Mouse (Mus musculus) kidney, postnatal 0 days (tissue): ENCODE data around the gene Gm20388. TPM values are rescaled to one million over a fixed set of nuclear protein-coding genes. Genes with fewer than 3 reads are reported as not detected.

ENCODE experiments used
- ATAC-seq: fragments of 200-750 bp; cut with Nextera tagmentation; replicated peaks from 2 replicates; pipeline ENCODE4 v1.8.0; 2017; ENCODE audit warnings: low read depth, moderate number of reproducible peaks, moderate TSS enrichment, moderate library complexity; ENCODE audit not compliant: low FRiP score
- DNase-seq: peaks from one replicate; pipeline ENCODE4 v3.0.0-alpha.2; 2016; ENCODE audit warnings: low spot score
- H3K27ac ChIP-seq: fragments of 300-500 bp; sonication (generic); 2 replicates; pipeline ENCODE4 v1.5.1; 2014; ENCODE audit warnings: mild to moderate bottlenecking
- H3K27me3 ChIP-seq: fragments of 300-500 bp; sonication (generic); 2 replicates; pipeline ENCODE4 v1.6.1; 2014; ENCODE audit warnings: low read length, mixed read lengths; ENCODE audit not compliant: insufficient read depth
- H3K36me3 ChIP-seq: fragments of 300-500 bp; sonication (generic); 2 replicates; pipeline ENCODE4 v1.6.1; 2014; ENCODE audit warnings: low read length, mixed read lengths; ENCODE audit not compliant: insufficient read depth
- H3K4me1 ChIP-seq: fragments of 300-500 bp; sonication (generic); replicated peaks from 2 replicates; pipeline ENCODE4 v1.6.1; 2014; ENCODE audit warnings: antibody characterized with exemption, low read length, mixed read lengths; ENCODE audit not compliant: insufficient read depth
- H3K4me2 ChIP-seq: fragments of 300-500 bp; sonication (generic); 2 replicates; pipeline ENCODE4 v1.6.1; 2014; ENCODE audit warnings: mild to moderate bottlenecking, low read length, moderate library complexity, mixed read lengths
- H3K4me3 ChIP-seq: fragments of 300-500 bp; sonication (generic); replicated peaks from 2 replicates; pipeline ENCODE4 v1.5.1; 2014; ENCODE audit warnings: low read depth, low read length
- H3K9ac ChIP-seq: fragments of 300-500 bp; sonication (generic); 2 replicates; pipeline ENCODE4 v1.6.1; 2014; ENCODE audit warnings: low read depth, low read length
- H3K9me3 ChIP-seq: fragments of 300-500 bp; sonication (generic); replicated peaks from 2 replicates; pipeline ENCODE4 v1.6.1; 2016; ENCODE audit warnings: low read length, inconsistent platforms, mixed read lengths
- CTCF ChIP-seq: IDR thresholded peaks from 2 replicates; pipeline ENCODE4 v1.5.1; 2016; ENCODE audit warnings: antibody characterized with exemption, low read depth, mild to moderate bottlenecking, moderate library complexity
- WGBS: fragments of 180-500 bp; shearing (Covaris S2); extraction: QIAGEN DNeasy Blood & Tissue Kit; methylation state at CpG from one replicate; pipeline ENCODE4 v1.1.7; 2014; 5-methylcytosine and 5-hydroxymethylcytosine counted together
- polyA plus RNA-seq: library from polyadenylated mRNA; unstranded; fragments of >200 nt; fragmentation: Nextera tagmentation; extraction: Ambion mirVana; gene quantifications from 2 replicates; pipeline ENCODE4 v1.2.1, GENCODE M21; 2015

The Gm20388 gene
- polyA plus RNA-seq, 1 experiment from 2014 or later = not detected

- Histone ChIP-seq H3K36me3 (no peaks in the 10 kb centered on the region), H3K4me2 (no peak overlapping the region), H3K4me1 (0 out of 2 replicates have a peak, but pooled peaks cover 4% of the 10 kb centered on the region), H3K27ac (no peak overlapping the region), H3K9me3 (no peaks in the 10 kb centered on the region), H3K27me3 (no peaks in the 10 kb centered on the region), H3K4me3 (no peak overlapping the region), H3K9ac (no peak overlapping the region)
- ATAC-seq = no peak
- TF ChIP-seq CTCF = no peak
- WGBS = 68% methylated on average over 13 of the region's 13 CpGs
- no peak for DNase-seq
These were observed 3844.1 kb downstream of the Gm20388 start for GRCm38 (mm10) chr8:123754538-123755431.

GRCm38 (mm10) chr8:123756901-123757300, 3846.3 kb downstream of the Gm20388 start:
- TF ChIP-seq CTCF = no peak
- no peaks in the 10 kb centered on the region for H3K36me3 ChIP-seq
- 0 out of 2 replicates have a peak, but pooled peaks cover 4% of the 10 kb centered on the region for H3K4me1 ChIP-seq
- H3K27ac ChIP-seq = no peak overlapping the region
- no peak for DNase-seq
- no peak overlapping the region for H3K4me2 ChIP-seq
- H3K9ac ChIP-seq = no peak overlapping the region
- WGBS = 66% methylated on average over 8 of the region's 8 CpGs
- no peak overlapping the region for H3K4me3 ChIP-seq
- H3K9me3 ChIP-seq = no peaks in the 10 kb centered on the region
- H3K27me3 ChIP-seq = no peaks in the 10 kb centered on the region
- no peak for ATAC-seq

GRCm38 (mm10) chr8:123758935-123759334, 3848.3 kb downstream of the Gm20388 start:
- no peak for DNase-seq
- no peak overlapping the region for H3K27ac ChIP-seq
- WGBS = 94% methylated on average over 1 of the region's 1 CpGs

DNA sequence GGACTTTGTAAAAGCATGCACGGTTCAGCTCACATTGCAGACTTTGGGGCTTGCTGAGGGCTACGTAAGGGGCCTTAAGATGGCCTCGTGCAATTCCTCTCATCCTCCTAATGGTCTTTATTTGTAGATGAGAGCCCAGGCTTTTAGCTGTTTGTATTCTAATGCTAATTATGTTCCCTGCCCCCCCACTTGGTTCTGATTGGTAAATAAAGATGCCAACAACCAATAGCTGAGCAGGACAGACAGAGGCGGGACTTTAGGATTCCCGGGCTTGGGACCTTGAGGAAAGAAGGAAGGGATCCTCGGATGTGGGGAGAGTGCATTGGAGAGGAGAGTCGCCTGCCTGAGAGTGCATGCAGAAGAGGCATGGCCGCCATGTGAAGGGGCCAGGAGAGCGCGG, 3849.3 kb downstream of the Gm20388 start:
- DNase-seq = peak; percentile 78
- ATAC-seq = 0 out of 2 replicates have a peak, but pooled peaks have one; percentile 45
- no peak for TF ChIP-seq CTCF
- WGBS = 22% methylated on average over 10 of the region's 10 CpGs
- H3K4me1 ChIP-seq = peaks cover 4% of the 10 kb centered on the region; the same call in 1 of the 2 replicates
- H3K36me3 ChIP-seq = no peaks in the 10 kb centered on the region
- no peaks in the 10 kb centered on the region for H3K27me3 ChIP-seq
- H3K4me2 ChIP-seq = peak overlapping the region; percentile 32
- no peaks in the 10 kb centered on the region for H3K9me3 ChIP-seq
- no peak overlapping the region for H3K9ac ChIP-seq
- H3K27ac ChIP-seq = no peak overlapping the region
- no peak overlapping the region for H3K4me3 ChIP-seq

More at GRCm38 (mm10) chr8:123758935-123759334, 3848.3 kb downstream of the Gm20388 start:
- no peak for ATAC-seq
- no peaks in the 10 kb centered on the region for H3K36me3 ChIP-seq
- H3K9ac ChIP-seq = no peak overlapping the region
- H3K4me1 ChIP-seq = peaks cover under 1% of the 10 kb centered on the region; the same call in 1 of the 2 replicates
- no peaks in the 10 kb centered on the region for H3K9me3 ChIP-seq
- no peak for TF ChIP-seq CTCF
- no peak overlapping the region for H3K4me3 ChIP-seq
- H3K27me3 ChIP-seq = no peaks in the 10 kb centered on the region
- H3K4me2 ChIP-seq = no peak overlapping the region

DNA sequence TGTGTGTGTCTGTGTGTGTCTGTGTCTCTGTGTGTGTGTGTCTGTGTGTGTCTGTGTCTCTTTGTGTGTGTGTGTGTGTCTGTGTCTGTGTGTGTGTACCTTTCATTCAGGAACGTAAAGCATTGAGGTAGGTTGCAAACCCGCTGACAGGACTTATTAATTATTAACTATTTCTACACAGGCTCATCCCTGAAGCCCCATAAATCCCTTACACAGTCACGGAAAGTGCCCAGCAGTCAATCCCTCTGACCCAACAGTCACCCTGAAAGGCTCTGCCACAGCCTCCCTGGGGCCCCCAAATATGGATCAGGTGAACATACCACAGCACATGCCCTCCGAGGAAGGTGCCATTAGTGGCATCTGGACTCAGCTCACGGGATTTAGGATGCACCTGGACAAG, 3849.9 kb downstream of the Gm20388 start:
- Histone ChIP-seq H3K27me3 (no peaks in the 10 kb centered on the region), H3K9ac (no peak overlapping the region), H3K36me3 (no peaks in the 10 kb centered on the region), H3K9me3 (no peaks in the 10 kb centered on the region), H3K4me2 (no peak overlapping the region), H3K4me1 (peaks cover 4% of the 10 kb centered on the region; the same call in 1 of the 2 replicates), H3K27ac (no peak overlapping the region), H3K4me3 (no peak overlapping the region)
- DNase-seq = no peak
- 44% methylated on average over 5 of the region's 5 CpGs for WGBS
- ATAC-seq = peak; percentile 60
- no peak for TF ChIP-seq CTCF

- DNase-seq = peak; percentile 25
- Histone ChIP-seq H3K27me3 (no peaks in the 10 kb centered on the region), H3K36me3 (no peaks in the 10 kb centered on the region), H3K9ac (no peak overlapping the region), H3K9me3 (no peaks in the 10 kb centered on the region), H3K4me3 (no peak overlapping the region), H3K4me2 (no peak overlapping the region), H3K27ac (no peak overlapping the region), H3K4me1 (peaks cover 4% of the 10 kb centered on the region; the same call in 1 of the 2 replicates)
- no peak for ATAC-seq
- 35% methylated on average over 12 of the region's 12 CpGs for WGBS
- no peak for TF ChIP-seq CTCF
These were observed 3850.7 kb downstream of the Gm20388 start for GRCm38 (mm10) chr8:123761266-123761882.
